Mouse (Mus musculus): ENCODE data around the gene Cst8. TPM values are rescaled to one million over a fixed set of nuclear protein-coding genes. Genes with fewer than 3 reads are reported as not detected.
"Not testable (repeated sequence)": the region's sequence is repeated elsewhere in the genome, so short reads cannot be mapped to it uniquely, and the experiment has no call there.

Gene Cst8
- not detected for total RNA-seq (2021)
- long read RNA-seq, experiment 1, result 0 reads
- long read RNA-seq, experiment 2, result 0 reads

DNA sequence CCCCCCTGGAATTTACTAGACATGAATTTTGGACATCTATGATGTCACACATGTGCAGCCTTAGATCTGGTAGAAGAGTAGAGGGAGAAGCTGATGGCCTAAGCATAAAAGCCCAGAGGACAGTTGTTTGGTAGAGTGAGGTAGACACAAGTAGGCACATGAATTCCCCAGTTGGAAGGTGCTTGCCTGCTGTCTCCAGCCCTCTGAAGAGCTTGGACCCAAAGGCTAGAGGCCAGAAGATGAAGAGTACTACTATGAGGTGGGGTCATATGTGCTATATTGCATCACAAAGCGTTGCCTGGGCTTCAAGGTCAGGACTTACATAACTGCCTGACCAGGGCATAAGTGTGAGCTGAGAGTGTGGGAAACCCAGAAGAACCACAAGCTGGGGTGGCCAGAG, at the start of gene Cst8:
Gene Cst8 (plus strand): TSS at position 301 of the 400 bp plus-strand sequence.
- intact Hi-C loops (cut with DNase I), result no loop called here
- no peak for DNase-seq

DNA sequence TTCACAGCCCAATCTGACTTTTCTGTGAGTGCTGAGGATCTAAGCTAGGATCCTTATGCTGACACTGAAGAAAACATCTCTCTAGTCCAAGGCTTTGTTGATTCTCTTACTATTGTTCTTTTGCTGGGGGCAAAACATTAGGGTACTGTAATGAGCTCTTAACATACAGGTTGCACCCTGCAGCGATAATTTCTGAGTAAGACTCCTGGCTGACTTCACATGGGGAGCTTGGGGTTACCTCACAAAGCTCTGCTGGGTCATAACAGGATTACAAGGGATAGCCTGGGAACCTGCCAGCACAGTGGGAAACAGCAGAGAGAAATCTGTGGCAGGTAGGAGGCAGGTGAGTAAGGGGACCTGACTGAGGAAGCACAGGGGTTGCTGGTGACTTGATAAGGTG, 48.5 kb upstream of the Cst8 start, which contains the start of gene Cstl1:
Gene Cstl1 (plus strand): TSS at position 301 of the 400 bp plus-strand sequence.
- no peak for DNase-seq
- intact Hi-C loops (cut with DNase I), result loop anchor here (10.0 kb wide), 1 partner anchor 175 kb away; no protein-coding TSS in a partner anchor

DNA sequence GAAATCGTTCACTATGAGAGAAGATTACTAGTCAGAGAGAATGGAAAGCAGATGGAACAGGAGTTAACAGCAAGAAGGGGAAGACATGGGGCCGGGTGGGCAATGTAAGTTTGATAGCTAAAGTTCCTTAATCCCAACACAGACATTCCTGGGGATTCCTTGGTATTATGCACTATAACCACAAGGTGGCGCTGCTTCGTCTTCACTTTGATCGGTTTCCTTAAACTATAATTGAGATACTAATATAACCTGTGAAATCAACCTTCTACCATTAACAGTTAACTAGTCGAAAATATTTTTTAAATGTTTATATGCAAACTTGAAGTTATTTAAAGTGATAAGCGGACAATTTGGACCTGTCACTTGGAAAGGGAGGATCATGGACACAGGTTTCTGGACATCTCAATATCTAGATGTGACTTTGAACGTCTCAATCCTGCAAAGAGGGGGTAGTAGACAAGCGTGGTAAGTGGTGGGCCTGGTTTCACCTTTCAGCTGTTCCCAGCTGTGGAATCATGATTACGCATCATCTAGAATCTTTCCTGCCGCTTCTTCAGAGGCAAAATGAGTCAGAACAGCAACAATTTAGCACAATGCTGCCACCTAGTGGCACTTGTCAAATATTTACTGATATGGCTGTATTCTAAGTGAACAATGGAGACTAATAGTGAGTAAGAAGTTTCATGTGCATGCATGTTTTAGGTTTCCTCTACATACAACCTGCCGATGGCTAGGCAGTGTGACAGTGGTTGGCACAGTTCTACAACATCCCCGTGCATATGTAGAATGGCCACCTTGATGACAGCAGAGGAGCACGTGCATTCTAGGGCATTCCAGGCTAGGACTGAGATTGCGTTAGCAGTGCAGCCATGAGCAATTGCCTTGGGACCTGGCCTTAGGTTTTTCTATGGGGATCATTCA, 46.4 kb upstream of the Cst8 start:
- intact Hi-C loops (cut with DNase I), result loop anchor here (1.0 to 10.0 kb wide), 2 partner anchors 150 to 177 kb away; no protein-coding TSS in a partner anchor
- peak; percentile 72 to 81 for DNase-seq

DNA sequence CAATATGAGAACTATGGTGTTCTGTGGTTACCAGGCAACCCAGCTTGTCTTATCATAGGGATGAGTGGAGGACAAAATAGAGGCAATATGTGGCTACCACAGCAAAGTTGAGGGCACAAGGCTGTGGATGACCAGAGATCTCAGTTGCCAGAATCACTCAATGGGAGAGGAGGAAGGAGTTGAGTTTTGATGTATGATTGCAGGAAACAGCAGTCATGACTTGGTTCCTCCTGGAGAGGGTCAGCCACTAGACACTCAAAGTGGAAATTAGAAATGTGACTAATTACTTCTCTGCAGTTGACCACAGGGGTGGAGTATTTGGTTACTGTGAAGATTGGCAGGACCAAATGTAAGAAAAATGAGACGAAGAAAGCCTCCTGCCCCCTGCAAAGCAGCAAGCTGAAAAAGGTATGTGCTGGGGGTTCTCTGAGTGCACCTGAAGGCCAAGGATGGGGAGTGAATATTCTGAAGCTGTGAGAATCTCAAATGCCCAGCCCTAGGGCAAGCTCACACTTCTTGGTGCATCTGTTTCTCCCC, 44.2 kb upstream of the Cst8 start:
- intact Hi-C loops (cut with DNase I), result loop anchor here (10.0 kb wide), 1 partner anchor 180 kb away; no protein-coding TSS in a partner anchor

DNA sequence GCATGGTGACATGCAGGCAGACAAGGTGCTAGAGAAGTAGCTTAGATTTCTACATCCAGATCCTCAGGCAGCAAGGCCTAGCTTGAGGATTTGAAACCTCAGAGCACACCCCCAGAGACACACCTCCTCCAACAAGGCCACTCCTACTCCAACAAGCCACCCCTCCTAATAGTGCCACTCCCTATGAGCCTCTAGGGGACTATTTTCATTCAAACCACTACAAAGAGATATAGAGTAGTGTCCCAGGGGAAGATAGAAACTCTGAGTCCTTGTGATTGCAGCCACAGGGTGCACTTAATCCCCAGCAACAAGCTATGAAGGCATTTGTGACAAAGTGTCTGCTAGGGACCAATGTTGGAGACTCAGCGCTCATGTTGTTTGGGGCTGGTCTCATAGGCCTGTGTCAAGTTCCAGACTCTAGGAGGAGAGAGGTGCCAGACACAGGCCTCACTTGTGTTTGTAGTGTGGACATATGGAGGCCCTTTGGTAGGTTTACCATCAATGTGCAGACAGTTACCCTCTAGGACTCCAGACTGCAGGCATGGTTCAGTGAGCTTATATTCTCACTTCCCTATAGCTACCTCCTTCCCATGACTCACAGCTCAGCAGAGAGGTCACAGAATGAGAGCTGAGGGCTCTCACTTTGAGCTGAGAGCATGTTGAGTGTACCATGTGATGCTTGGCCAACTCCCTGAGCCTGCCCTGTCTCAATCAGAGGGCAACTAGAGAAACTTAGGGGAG, 34.8 kb upstream of the Cst8 start:
- no peak for DNase-seq
- intact Hi-C loops (cut with DNase I), result no loop called here

More for the DNA sequence above, 44.2 kb upstream of the Cst8 start:
- DNase-seq, result no peak

DNA sequence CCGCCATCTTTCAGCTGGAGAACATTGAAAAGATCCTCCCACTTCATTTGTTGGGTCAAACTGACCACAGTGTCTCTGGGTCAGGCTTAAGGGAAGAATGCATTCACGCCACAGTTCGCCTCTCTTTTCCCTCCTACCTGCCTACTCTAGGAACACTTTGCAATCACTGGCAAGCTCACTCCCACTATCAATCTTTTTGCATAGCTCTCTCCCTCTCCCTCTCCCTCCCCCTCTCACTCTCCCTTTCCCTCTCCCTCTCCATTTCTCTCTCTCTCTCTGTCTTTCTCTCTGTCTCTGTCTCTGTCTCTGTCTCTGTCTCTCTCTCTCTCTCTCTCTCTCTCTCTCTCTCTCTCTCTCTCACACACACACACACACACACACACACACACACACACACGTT, 27.2 kb upstream of the Cst8 start, which contains the start of gene Cst11:
Gene Cst11 (minus strand): TSS at position 101 of the 400 bp plus-strand sequence.
- DNase-seq; intact Hi-C loops (cut with DNase I): not testable (repeated sequence)

DNA sequence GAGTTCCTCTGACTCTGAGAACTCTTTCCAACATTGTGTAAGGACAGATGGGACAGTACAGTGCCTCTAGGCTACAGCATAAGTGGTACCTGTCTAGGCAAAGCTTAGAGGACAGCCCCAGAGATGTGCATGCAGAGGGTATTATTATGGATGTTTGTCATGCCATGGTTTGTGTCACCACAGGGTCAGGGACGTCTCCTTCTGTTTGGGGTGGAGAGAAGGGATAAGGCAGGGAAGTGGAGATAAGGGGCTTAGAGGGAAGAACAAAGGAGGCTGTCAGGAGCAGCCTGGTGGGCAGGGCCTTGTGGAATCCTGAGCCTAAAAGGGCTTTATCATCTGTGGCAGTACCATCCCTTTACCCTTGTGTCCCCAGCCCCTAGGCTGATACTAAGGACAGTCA, 16.9 kb upstream of the Cst8 start, which contains the start of gene 8030411F24Rik:
Gene 8030411F24Rik (plus strand): TSS at position 301 of the 400 bp plus-strand sequence.
- intact Hi-C loops (cut with DNase I), result no loop called here
- no peak for DNase-seq

DNA sequence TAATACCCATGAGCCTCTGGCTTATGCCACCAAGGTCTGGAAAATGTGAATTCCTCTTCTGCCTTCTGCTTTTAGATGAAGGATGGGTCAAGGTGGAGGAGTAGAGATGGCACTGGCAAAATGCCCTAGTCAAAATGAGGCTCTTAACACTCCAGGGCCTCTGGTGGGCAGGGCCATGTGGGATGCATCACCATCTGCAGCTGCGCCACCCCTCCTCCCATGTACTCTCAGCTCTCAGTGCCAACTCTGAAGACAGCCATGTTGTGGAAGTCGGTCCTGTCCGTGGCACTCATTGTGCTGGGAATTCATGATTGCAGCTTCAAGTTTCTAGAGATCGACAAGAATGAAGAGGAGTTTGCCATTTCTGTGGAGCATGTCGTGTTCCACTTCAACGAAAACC, 9.4 kb upstream of the Cst8 start, which contains the start of gene Cst12:
Gene Cst12 (plus strand): TSS at position 220 of the 400 bp plus-strand sequence.
- DNase-seq, result no peak
- intact Hi-C loops (cut with DNase I), result no loop called here

DNA sequence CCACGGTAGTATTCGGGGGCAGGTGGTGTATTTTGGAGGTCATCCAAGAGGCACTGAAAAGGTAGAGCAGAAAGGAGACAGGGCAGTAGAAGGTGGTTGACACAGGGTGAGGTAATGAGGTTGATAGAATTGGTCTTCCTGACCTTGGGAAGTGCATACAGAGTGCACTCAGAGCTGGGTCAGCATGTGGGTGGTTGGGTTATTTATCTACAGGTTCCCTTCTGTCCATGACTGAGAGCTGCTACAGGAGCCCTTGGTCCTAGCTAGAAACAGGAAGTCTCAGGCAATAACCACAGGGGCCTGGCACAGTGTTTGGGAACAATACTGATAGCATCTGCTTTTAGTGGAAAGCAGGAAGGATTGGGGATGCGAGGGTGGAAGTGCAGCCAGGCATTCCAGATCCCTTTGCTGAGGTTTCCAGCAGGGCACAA, 2.9 kb downstream of the Cst8 start:
- no peak for DNase-seq
- intact Hi-C loops (cut with DNase I), result no loop called here

DNA sequence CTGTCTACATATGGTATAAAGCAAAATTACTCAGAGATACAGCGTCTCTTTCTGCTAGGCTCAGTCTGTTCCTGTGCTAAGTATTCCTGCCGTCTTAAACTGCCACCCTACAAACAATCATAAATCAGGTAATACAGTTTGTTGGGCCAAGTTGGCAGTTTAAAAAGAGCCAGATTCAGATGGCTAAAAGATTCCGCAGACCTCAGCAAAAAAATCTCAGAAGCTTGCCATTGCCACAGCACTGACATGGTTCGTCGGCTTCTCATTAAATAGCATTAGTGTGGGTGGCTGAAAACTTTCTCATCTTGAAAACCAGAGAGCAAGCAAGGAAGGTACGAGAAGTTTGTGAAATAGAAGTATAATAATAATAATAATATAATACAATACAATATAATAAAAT, 8.1 kb downstream of the Cst8 start:
- no peak for DNase-seq
- intact Hi-C loops (cut with DNase I), result no loop called here

DNA sequence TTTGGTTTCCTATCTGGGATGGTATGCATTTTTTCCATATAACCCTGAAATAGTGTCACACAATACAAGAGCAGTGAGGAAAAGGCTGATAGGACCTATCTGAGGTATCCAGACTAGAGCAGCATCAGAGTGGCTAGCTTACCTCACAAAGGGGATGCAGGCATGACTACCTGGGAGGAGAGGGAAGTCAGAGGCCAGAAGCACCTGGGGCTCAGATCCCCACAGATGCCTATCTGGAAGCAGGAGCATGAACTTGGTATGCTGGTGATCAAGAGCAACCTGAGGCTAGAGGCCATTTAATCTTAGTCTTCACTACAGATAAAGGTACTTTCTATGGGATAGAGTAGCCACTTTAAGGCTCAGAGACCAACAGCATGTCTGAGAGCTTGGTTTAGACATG, 21.3 kb downstream of the Cst8 start, which contains the start of gene Cst13:
Gene Cst13 (plus strand): TSS at position 173 of the 400 bp plus-strand sequence.
- intact Hi-C loops (cut with DNase I), result no loop called here
- no peak for DNase-seq

DNA sequence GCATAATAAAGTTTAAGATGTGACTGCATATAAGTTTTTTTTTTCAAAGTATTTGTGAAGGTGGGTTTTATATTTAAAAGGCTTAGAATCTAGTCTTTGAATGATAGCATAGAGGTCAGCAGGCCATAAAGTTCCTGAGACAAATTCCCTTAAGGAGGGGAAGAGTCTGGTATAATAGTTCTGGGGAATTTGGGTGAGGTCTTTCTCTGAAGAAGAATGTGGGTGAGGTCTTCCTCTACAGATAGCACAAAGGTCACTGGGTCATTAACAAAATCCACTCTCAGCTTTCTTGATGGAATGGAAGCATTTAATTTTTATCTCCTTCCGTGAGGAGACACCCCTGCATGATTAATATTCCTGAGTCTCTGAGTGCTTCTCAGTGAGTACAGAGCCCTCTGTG, 27.4 kb downstream of the Cst8 start:
- intact Hi-C loops (cut with DNase I), result no loop called here

DNA sequence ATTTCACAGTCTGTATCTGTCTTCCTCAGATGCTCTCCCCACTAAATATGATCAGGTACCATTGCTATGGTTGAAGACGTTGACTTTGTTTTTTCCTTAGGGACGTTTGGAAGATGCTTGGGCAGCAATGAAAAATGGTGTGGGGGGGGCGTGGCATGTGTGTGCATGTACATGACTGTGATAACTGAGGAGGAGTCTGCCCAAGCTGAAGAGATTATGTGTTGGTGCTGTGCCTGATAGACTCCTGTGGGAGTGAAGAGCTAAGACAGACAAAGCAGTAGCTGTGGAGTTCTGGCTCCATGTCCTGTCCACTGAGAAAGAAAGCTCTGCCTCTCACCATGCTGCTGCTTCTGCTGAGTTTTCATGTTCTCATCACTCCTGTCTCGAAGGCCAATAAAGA, 36.3 kb downstream of the Cst8 start, which contains the start of gene Cst9:
Gene Cst9 (plus strand): TSS at position 236 of the 400 bp plus-strand sequence.
- intact Hi-C loops (cut with DNase I), result no loop called here
- no peak for DNase-seq

More for the DNA sequence above, 27.4 kb downstream of the Cst8 start:
- no peak for DNase-seq

DNA sequence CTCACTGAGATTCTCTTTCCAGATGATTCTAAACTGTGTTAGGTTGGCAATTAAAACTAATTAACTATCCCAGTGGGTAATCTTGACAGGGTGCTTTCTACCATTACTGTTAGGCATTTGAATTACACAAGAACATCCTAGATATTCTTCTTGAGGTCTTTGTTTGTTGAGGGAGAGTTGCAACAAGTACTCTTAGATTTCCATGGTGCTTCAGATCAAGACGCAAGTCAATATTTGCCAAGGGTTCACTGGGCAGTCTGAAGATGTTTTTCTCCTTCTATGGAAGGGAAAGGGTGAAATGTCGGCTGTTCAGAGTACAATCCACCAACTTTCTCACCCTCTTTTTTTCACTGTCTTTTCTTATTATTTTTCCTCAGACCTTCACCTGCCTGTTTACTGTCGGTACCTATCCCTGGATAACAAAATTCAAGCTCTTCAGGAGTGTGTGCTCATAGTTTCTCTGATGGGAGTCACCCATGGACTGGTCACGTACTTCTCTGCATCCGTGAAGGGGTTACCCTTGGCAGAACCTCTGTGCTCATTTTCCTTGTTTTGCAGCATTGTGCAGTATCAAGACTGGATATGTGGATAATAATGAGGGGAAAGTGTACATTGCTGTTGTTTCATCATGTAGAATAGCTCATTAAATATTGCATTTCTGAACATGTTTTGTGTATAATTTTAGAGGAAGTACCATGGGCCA, 39.6 kb downstream of the Cst8 start:
- intact Hi-C loops (cut with DNase I), result no loop called here
- no peak for DNase-seq

DNA sequence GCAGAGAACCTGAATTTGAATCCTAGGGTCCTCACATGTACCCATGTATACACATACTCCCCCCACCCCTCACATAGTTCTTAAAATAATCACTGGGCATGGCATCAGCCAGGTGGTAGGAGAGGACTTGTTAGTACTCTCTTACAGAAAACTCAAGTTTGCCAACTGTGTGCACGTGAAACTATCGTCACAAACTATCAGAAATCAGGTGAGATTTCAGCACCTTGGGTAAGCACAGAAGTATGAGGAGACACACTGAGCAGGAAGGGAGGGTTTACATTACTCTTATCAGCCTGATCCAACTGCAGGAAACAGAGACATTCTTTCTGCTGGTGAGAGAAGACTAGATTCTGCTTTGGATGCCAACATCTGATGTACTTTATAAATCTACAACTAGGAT, 40.6 kb downstream of the Cst8 start:
- intact Hi-C loops (cut with DNase I), result no loop called here
- no peak for DNase-seq

DNA sequence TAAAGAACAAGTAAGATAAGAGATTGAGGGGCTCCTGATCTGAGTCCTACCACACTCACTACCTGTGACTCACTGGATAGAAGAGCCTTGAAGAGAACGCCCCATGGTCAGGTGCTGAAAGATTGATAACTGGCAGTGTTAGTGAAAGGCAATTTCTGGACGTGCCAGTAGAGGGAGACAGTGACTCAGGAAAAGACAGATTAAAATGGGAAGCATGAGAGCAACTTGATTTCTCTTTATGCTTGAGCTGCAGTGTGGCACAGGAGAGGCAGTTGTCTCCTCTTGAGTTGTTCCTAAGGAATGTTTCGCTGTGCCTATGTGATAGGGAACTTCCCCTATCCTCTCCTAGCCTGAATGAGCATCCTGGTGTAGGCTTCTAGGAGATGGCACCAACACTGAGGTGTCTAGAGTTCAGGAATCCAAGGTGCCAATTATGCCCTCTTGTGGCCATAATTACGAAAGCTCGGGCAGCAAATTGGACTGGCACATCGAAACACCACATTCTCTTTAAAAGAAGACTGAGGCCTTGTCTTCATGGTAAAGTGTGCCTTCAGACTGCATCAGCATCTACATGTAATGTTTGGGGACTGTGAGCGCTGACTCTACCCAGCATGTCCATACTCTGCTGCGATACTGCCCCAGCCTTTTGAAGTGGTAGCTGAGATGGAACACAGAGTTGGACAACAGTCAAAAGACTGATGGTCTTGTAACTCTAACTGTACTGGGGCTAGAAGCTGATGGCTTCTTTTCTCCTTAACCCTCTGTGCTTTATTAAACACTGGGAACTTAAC, 52.7 kb downstream of the Cst8 start:
- intact Hi-C loops (cut with DNase I), result loop anchor here (1.0 kb wide), 1 partner anchor 51 kb away; no protein-coding TSS in a partner anchor
- peak; percentile 75 to 86 for DNase-seq

Data from heart, postnatal 14 days (tissue).